Mouse (Mus musculus): ENCODE data around the gene Nav3. TPM values are rescaled to one million over a fixed set of nuclear protein-coding genes. Genes with fewer than 3 reads are reported as not detected.
"Not testable (repeated sequence)": the region's sequence is repeated elsewhere in the genome, so short reads cannot be mapped to it uniquely, and the experiment has no call there.

The Nav3 gene
- polyA plus RNA-seq, 1 experiment from 2014 or later, result 2.3 TPM

GRCm38 (mm10) chr10:110037547-110037946, 418.5 kb downstream of the Nav3 start:
- no peak overlapping the region for H3K4me2 ChIP-seq

DNA sequence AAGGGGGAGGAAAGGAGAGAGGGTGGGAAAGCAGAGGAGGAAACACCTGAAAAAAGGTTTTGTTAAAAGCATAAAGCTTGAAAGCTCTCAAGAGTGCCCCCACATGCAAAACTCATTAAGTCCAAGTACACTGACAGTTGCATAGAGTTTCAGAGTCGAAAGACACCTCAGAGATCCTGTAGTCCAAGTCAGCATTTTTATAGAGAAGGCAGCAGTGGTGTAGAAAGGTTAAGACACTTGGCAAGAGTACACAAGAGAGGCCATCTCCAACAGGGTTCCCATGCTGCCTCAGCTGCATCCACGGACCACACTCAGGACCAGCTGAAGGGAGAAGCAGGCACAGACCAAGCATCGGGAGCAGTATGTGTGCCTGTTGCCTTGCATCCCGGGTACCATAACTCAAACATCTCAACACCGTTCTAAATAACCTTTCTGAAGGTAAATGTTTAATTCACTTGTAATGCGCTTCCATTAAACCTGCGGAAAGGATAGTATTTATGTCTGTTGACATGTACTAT, 421.4 kb downstream of the Nav3 start:
- WGBS, result 79% methylated on average over 7 of the region's 7 CpGs
- Histone ChIP-seq H3K27ac (no peak overlapping the region), H3K4me1 (replicated peaks) (no peaks in the 10 kb centered on the region), H3K9me3 (replicated peaks) (no peaks in the 10 kb centered on the region), H3K27me3 (no peaks in the 10 kb centered on the region), H3K36me3 (no peaks in the 10 kb centered on the region), H3K9ac (no peak overlapping the region), H3K4me2 (no peak overlapping the region), H3K4me3 (no peak overlapping the region)
- no peak for ATAC-seq (replicated peaks; ENCODE audit: insufficient number of reproducible peaks, insufficient read depth, low FRiP score, low read depth)

More at GRCm38 (mm10) chr10:110037547-110037946, 418.5 kb downstream of the Nav3 start:
- WGBS, result 78% methylated on average over 4 of the region's 4 CpGs
- Histone ChIP-seq H3K36me3 (no peaks in the 10 kb centered on the region), H3K27me3 (no peaks in the 10 kb centered on the region), H3K4me1 (replicated peaks) (no peaks in the 10 kb centered on the region), H3K9me3 (replicated peaks) (no peaks in the 10 kb centered on the region), H3K9ac (no peak overlapping the region), H3K27ac (no peak overlapping the region), H3K4me3 (no peak overlapping the region)
- ATAC-seq (replicated peaks; ENCODE audit: insufficient number of reproducible peaks, insufficient read depth, low FRiP score, low read depth), result no peak

DNA sequence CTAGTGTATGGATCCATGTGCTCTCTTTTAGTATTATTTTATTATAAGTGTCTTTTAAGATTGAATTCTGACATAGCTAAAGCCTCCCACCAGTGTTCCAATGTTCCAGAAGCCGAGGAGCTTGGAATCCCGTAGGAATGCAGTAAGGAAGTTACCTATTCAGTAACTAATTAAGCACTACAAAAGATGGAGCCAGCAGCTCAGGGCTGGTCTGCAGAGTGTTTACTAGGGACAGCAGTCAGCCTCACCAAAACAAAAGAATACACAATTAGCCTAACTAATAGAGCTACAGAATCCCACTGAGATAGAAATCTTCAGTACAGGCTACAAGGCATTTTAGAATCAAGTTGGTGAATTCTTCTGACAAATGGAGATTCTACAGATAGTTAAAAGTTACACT, 431.1 kb downstream of the Nav3 start:
- not testable (repeated sequence) for H3K4me2 ChIP-seq; H3K9ac ChIP-seq; H3K9me3 ChIP-seq (replicated peaks); H3K36me3 ChIP-seq; H3K27ac ChIP-seq; H3K4me1 ChIP-seq (replicated peaks); H3K27me3 ChIP-seq; H3K4me3 ChIP-seq; ATAC-seq (replicated peaks; ENCODE audit: insufficient number of reproducible peaks, insufficient read depth, low FRiP score, low read depth)
- WGBS, result 78% methylated on average over 2 of the region's 2 CpGs

DNA sequence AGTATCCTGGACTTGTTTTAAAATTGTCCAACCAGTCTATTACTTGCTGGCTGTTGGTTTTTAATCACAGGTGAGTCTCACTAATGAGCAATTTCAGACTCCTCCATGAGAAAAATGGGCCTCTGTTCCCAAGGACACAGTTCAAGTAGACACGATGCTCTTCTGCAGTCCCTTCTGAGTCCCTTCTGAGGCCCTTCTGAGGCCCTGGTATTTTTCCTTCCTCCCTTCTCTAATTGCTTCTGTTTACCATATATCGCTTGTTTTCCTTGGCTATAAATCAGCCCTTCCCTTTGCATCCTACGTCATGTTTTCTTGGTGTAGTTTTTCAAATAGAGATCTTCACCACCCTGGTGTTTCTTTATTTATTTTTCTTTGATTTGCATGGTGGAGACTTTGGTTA, 433.9 kb downstream of the Nav3 start:
- Histone ChIP-seq H3K27ac (no peak overlapping the region), H3K9me3 (replicated peaks) (no peaks in the 10 kb centered on the region), H3K27me3 (no peaks in the 10 kb centered on the region), H3K9ac (no peak overlapping the region), H3K36me3 (no peaks in the 10 kb centered on the region), H3K4me2 (no peak overlapping the region), H3K4me3 (no peak overlapping the region), H3K4me1 (replicated peaks) (no peaks in the 10 kb centered on the region)
- no peak for ATAC-seq (replicated peaks; ENCODE audit: insufficient number of reproducible peaks, insufficient read depth, low FRiP score, low read depth)
- WGBS, result 76% methylated on average over 3 of the region's 3 CpGs

GRCm38 (mm10) chr10:110019266-110019866, 436.6 kb downstream of the Nav3 start:
- 53% methylated on average over 4 of the region's 4 CpGs for WGBS
- Histone ChIP-seq H3K27ac (no peak overlapping the region), H3K9me3 (replicated peaks) (no peaks in the 10 kb centered on the region), H3K4me3 (no peak overlapping the region), H3K4me2 (no peak overlapping the region), H3K36me3 (no peaks in the 10 kb centered on the region), H3K4me1 (replicated peaks) (no peaks in the 10 kb centered on the region), H3K27me3 (no peaks in the 10 kb centered on the region), H3K9ac (no peak overlapping the region)
- ATAC-seq (replicated peaks; ENCODE audit: insufficient number of reproducible peaks, insufficient read depth, low FRiP score, low read depth), result no peak

GRCm38 (mm10) chr10:110001328-110001727, 454.7 kb downstream of the Nav3 start:
- H3K27me3 ChIP-seq; H3K4me2 ChIP-seq; H3K4me1 ChIP-seq (replicated peaks); H3K4me3 ChIP-seq; H3K9me3 ChIP-seq (replicated peaks); ATAC-seq (replicated peaks; ENCODE audit: insufficient number of reproducible peaks, insufficient read depth, low FRiP score, low read depth); H3K9ac ChIP-seq; H3K36me3 ChIP-seq: not testable (repeated sequence)
- H3K27ac ChIP-seq, result peak overlapping the region; percentile 10; the same call in 1 of the 2 replicates
- 67% methylated on average over 5 of the region's 5 CpGs for WGBS

DNA sequence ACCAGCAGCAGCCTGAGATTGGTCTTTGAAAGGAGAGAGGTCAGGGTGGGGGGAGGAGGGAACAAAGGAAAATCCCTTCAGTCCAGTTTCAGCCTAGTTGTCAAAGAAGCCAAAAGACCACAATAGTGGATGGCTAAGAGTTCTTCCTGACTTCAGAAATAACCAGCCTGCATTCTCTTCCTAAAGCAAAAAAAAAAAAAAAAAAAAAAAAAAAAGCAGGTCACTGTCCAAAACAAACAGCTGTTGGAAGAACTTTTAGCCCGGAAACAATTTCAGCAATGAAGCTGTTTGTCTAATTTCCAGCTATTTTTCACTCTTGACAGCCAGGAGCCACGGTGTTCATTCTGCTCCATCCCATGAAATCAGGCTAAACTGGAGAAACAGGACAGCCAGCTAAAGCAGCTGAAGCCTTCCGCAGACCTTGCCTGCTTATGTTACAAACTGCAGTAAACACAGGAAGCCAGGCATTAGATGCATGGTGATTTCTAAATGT, 455.2 kb downstream of the Nav3 start:
- H3K4me3 ChIP-seq, result no peak overlapping the region
- no peak; the same call in 1 of the 2 replicates for ATAC-seq (replicated peaks; ENCODE audit: insufficient number of reproducible peaks, insufficient read depth, low FRiP score, low read depth)
- peak overlapping the region; percentile 31; the same call in 1 of the 2 replicates for H3K27ac ChIP-seq
- no peaks in the 10 kb centered on the region for H3K9me3 ChIP-seq (replicated peaks)
- no peaks in the 10 kb centered on the region for H3K36me3 ChIP-seq
- no peak overlapping the region for H3K9ac ChIP-seq
- 40% methylated on average over 3 of the region's 3 CpGs for WGBS
- H3K4me2 ChIP-seq, result 0 out of 2 replicates have a peak overlapping the region, but pooled peaks have one; percentile 8
- no peaks in the 10 kb centered on the region for H3K27me3 ChIP-seq
- no peaks in the 10 kb centered on the region for H3K4me1 ChIP-seq (replicated peaks)

DNA sequence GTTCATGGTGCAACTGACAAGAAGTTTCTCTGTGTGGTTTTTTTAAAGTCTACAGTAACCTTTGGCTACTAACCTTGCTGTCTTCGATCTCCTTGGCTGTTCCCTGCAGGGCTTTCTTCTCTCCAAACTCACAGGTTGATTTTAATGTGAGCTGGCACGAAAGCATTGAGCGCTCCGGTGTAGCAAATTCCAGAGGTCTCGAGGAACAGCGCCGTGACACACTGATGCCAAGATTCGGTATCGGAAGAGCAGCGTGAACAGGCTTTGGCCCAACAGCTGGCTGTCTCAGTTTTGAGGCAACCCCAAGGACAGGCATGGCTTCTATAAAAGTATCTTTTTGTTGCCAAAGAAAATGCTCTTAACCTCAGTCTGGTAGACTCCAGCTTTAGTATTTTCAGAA, 456.1 kb downstream of the Nav3 start:
- WGBS, result 65% methylated on average over 10 of the region's 10 CpGs
- Histone ChIP-seq H3K4me2 (0 out of 2 replicates have a peak overlapping the region, but pooled peaks have one; percentile 7), H3K36me3 (no peaks in the 10 kb centered on the region), H3K9me3 (replicated peaks) (no peaks in the 10 kb centered on the region), H3K27me3 (no peaks in the 10 kb centered on the region), H3K4me3 (peak overlapping the region; percentile 19), H3K27ac (peak overlapping the region; percentile 3; the same call in 1 of the 2 replicates), H3K4me1 (replicated peaks) (no peaks in the 10 kb centered on the region), H3K9ac (no peak overlapping the region)
- ATAC-seq (replicated peaks; ENCODE audit: insufficient number of reproducible peaks, insufficient read depth, low FRiP score, low read depth), result no peak

- Histone ChIP-seq H3K27me3 (no peaks in the 10 kb centered on the region), H3K4me3 (no peak overlapping the region), H3K36me3 (no peaks in the 10 kb centered on the region), H3K9ac (no peak overlapping the region), H3K4me2 (no peak overlapping the region), H3K9me3 (replicated peaks) (no peaks in the 10 kb centered on the region), H3K27ac (no peak overlapping the region; the same call in 1 of the 2 replicates), H3K4me1 (replicated peaks) (0 out of 2 replicates have a peak, but pooled peaks cover 2% of the 10 kb centered on the region)
- ATAC-seq (replicated peaks; ENCODE audit: insufficient number of reproducible peaks, insufficient read depth, low FRiP score, low read depth), result no peak
- 72% methylated on average over 5 of the region's 5 CpGs for WGBS
Observed at GRCm38 (mm10) chr10:109994302-109994701, 461.7 kb downstream of the Nav3 start.

DNA sequence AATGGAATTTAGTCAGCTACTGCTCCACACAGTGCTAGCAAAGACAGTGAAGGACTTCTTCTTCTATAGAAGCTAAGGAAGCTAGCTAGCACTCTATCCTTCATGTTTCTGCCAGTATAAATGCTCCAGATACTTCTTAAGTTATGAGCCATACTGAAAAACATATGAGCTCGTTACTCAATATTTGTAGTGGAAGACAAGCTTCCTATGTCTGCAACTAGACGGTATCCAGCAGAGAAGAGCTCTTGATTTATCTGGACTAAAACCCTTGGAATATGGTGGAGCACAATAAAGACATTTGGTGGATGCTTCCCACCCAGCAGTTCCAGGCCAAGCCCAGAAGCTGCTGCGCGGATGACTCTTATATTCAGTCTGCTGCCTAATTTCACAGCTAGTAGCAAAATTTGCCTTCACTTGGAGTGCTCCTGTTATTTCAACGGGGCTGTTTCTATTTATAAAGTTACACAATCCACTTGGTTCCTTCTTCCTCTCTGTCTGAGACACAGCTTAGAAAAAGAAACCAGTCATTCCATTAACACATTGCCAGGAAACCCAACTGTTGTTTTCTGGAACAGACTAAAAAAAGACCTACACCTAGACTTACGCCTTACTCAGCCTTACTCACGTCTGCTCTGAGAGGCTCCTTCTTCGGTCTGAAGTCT, 470.0 kb downstream of the Nav3 start:
- 56% methylated on average over 8 of the region's 8 CpGs for whole genome bisulfite sequencing
- no peaks in the 10 kb centered on the region; the same call in 1 of the 2 replicates for H3K4me1 ChIP-seq (replicated peaks)
- H3K27ac ChIP-seq, result peak overlapping the region; percentile 49
- H3K4me2 ChIP-seq, result 0 out of 2 replicates have a peak overlapping the region, but pooled peaks have one; percentile 15
- no peak overlapping the region for H3K4me3 ChIP-seq
- ATAC-seq (replicated peaks; ENCODE audit: insufficient number of reproducible peaks, insufficient read depth, low FRiP score, low read depth), result no peak
- H3K9me3 ChIP-seq (replicated peaks), result no peaks in the 10 kb centered on the region
- H3K27me3 ChIP-seq, result no peaks in the 10 kb centered on the region
- no peaks in the 10 kb centered on the region for H3K36me3 ChIP-seq
- H3K9ac ChIP-seq, result no peak overlapping the region

GRCm38 (mm10) chr10:109976351-109976750, 479.7 kb downstream of the Nav3 start:
- Histone ChIP-seq H3K27ac (no peak overlapping the region), H3K9me3 (replicated peaks) (no peaks in the 10 kb centered on the region), H3K4me1 (replicated peaks) (no peaks in the 10 kb centered on the region), H3K36me3 (no peaks in the 10 kb centered on the region), H3K4me3 (no peak overlapping the region), H3K4me2 (no peak overlapping the region), H3K27me3 (no peaks in the 10 kb centered on the region), H3K9ac (no peak overlapping the region)
- no peak for ATAC-seq (replicated peaks; ENCODE audit: insufficient number of reproducible peaks, insufficient read depth, low FRiP score, low read depth)
- WGBS, result 78% methylated on average over 8 of the region's 8 CpGs
